Mouse (Mus musculus) ES-E14 (cell line): Measurements from ENCODE around the gene Srcin1. TPM values are rescaled to one million over a fixed set of nuclear protein-coding genes. Genes with fewer than 3 reads are reported as not detected.

Experiments used
- DNase-seq: peaks from one replicate; pipeline ENCODE4 v3.0.0-alpha.2; 2013; ENCODE audit warnings: low read depth, low spot score
- H3K27ac ChIP-seq: 2 replicates; pipeline ENCODE4 v1.5.1; 2012; ENCODE audit warnings: low read depth, mild to moderate bottlenecking, low read length, moderate library complexity, mixed read lengths; ENCODE audit not compliant: poor library complexity, insufficient read depth, severe bottlenecking
- H3K36me3 ChIP-seq: 2 replicates; pipeline ENCODE4 v1.6.1; 2012; ENCODE audit warnings: mild to moderate bottlenecking, low read length, moderate library complexity, mixed read lengths; ENCODE audit not compliant: control insufficient read depth, poor library complexity, insufficient read depth, severe bottlenecking
- H3K4me1 ChIP-seq, 2 experiments: fragments of 150-350 bp in 1 of 2; sonication (generic) in 1 of 2; 2 replicates each; pipeline ENCODE4 v1.6.1; 2012; ENCODE audit warnings: low read length in 2 of 2, mild to moderate bottlenecking in 1 of 2, mixed read lengths in 1 of 2; ENCODE audit not compliant: control insufficient read depth in 2 of 2, insufficient read depth in 2 of 2, poor library complexity in 1 of 2
- H3K4me3 ChIP-seq, 2 experiments: fragments of 150-350 bp in 1 of 2; sonication (generic) in 1 of 2; 2 replicates each; pipeline ENCODE4 v1.5.1; 2012; ENCODE audit warnings: low read length in 2 of 2, low read depth in 1 of 2, mild to moderate bottlenecking in 1 of 2, mixed read lengths in 1 of 2; ENCODE audit not compliant: insufficient read depth in 1 of 2, poor library complexity in 1 of 2, severe bottlenecking in 1 of 2
- H3K9ac ChIP-seq: 2 replicates; pipeline ENCODE4 v1.6.1; 2012; ENCODE audit warnings: low read depth, mild to moderate bottlenecking, low read length, mixed read lengths; ENCODE audit not compliant: poor library complexity, insufficient read depth, severe bottlenecking
- H3K9me3 ChIP-seq: fragments of 150-350 bp; sonication (generic); 2 replicates; pipeline ENCODE4 v1.6.1; 2012; ENCODE audit warnings: low read depth, mild to moderate bottlenecking, low read length; ENCODE audit not compliant: control insufficient read depth, insufficient read depth
- CHD2 ChIP-seq: IDR thresholded peaks from 2 replicates; pipeline ENCODE4 v1.6.1; 2014; ENCODE audit warnings: mild to moderate bottlenecking, low read depth, low read length, inconsistent platforms
- HCFC1 ChIP-seq: IDR thresholded peaks from 2 replicates; pipeline ENCODE4 v1.6.1; 2012; ENCODE audit warnings: low read length, inconsistent platforms, borderline replicate concordance; ENCODE audit not compliant: insufficient read depth
- MAFK ChIP-seq: IDR thresholded peaks from 2 replicates; pipeline ENCODE4 v1.6.1; 2014; ENCODE audit warnings: mild to moderate bottlenecking, low read depth, low read length, inconsistent platforms; ENCODE audit not compliant: insufficient read depth
- ZC3H11A ChIP-seq: IDR thresholded peaks from 2 replicates; pipeline ENCODE4 v1.6.1; 2012; ENCODE audit warnings: low read depth, mild to moderate bottlenecking, inconsistent platforms, low read length, borderline replicate concordance
- ZNF384 ChIP-seq: IDR thresholded peaks from 2 replicates; pipeline ENCODE4 v1.6.1; 2012; ENCODE audit warnings: low read depth, low read length, inconsistent platforms
- in situ Hi-C, 2 experiments: fragments of 600-800 bp; cut with MboI; formaldehyde crosslinking; loops; one replicate each; pipeline ENCODE4 v1.15.1; 2025; ENCODE audit warnings: low sequenced_read_pairs in 2 of 2, inconsistent platforms in 1 of 2; ENCODE audit not compliant: unreplicated experiment in 2 of 2
- total RNA-seq: library from RNA; depleted of rRNA; stranded (reverse); fragments of 300-350 nt; gene quantifications from 2 replicates; pipeline ENCODE4 v1.2.3, GENCODE M21; 2012

Srcin1 gene
- total RNA-seq, 1 experiment = 2.4 TPM

DNA sequence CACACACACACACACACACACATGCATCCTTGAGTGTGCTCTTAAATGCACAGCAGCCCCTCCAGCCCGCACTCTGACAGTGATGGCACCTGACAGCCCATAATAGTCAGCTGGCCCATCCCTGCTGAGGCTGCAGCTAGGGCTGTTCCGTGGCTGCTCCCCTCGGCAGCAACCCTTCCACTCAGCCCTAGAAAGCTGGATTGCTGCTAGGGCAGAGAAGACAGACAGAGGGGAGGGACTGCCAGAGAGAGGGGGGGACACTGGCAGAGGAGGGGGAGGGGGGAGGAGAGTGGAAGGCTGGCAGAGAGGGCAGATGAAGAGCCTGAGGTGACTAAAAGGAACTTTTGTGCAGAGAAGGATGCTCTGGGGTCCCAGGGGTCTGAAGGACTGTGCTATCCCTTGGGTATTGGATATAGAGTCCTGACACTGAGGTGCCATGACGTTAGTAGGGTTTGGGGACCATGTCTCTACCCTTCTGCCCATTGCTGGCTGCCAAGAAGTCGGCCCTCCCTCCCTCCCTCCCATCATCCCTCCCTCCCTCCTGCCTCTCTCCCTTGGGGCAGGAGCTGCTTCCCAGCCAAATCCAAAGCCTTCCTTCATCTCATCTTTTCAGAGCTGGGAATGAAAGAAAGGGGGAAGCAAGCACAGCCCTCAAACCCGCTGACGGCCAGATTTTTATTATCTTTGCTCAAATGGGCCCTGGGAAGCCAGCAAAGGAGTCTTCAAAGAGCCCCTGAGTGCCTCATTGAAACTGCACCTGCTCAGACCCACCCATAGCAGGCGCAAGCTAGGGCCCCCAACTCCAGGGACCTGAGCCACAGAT lies 4.5 kb downstream of the Srcin1 start:
- in situ Hi-C loops = no loop called here
- TF ChIP-seq ZNF384 (no peak), CHD2 (no peak), MAFK (no peak), HCFC1 (no peak), ZC3H11A (no peak)
- H3K27ac ChIP-seq = no peak overlapping the region
- no peaks in the 10 kb centered on the region for H3K36me3 ChIP-seq
- no peak for DNase-seq
- no peak overlapping the region for H3K9ac ChIP-seq
- no peak overlapping the region for H3K4me3 ChIP-seq
- H3K4me1 ChIP-seq = peaks cover 10 to 48% of the 10 kb centered on the region in 2 experiments; a peak in 3 of 4 replicates
- no peaks in the 10 kb centered on the region for H3K9me3 ChIP-seq

- H3K4me3 ChIP-seq = peak overlapping the region in 1 of 2 experiments; percentile 50; a peak in 1 of 4 replicates
- peaks cover 10 to 47% of the 10 kb centered on the region in 2 experiments; a peak in 3 of 4 replicates for H3K4me1 ChIP-seq
- H3K27ac ChIP-seq = no peak overlapping the region
These were observed 5.4 kb downstream of the Srcin1 start for GRCm38 (mm10) chr11:97570493-97571137.

GRCm38 (mm10) chr11:97569806-97570205 lies 6.2 kb downstream of the Srcin1 start:
- H3K4me3 ChIP-seq = peak overlapping the region in 1 of 2 experiments; percentile 50; a peak in 1 of 4 replicates
- TF ChIP-seq MAFK = no peak
- TF ChIP-seq ZNF384 = no peak
- TF ChIP-seq CHD2 = no peak
- no peak for TF ChIP-seq HCFC1
- no peak for TF ChIP-seq ZC3H11A
- H3K27ac ChIP-seq = no peak overlapping the region
- H3K4me1 ChIP-seq = peaks cover 10 to 50% of the 10 kb centered on the region in 2 experiments; a peak in 3 of 4 replicates
- no peak overlapping the region for H3K9ac ChIP-seq
- H3K36me3 ChIP-seq = no peaks in the 10 kb centered on the region
- H3K9me3 ChIP-seq = no peaks in the 10 kb centered on the region
- DNase-seq = no peak
- in situ Hi-C loops = no loop called here

More at GRCm38 (mm10) chr11:97570493-97571137, 5.4 kb downstream of the Srcin1 start:
- DNase-seq = peak; percentile 92
- H3K9me3 ChIP-seq = no peaks in the 10 kb centered on the region
- TF ChIP-seq ZC3H11A (no peak), ZNF384 (no peak), MAFK (no peak), CHD2 (no peak), HCFC1 (no peak)
- H3K9ac ChIP-seq = no peak overlapping the region
- in situ Hi-C loops = no loop called here
- H3K36me3 ChIP-seq = no peaks in the 10 kb centered on the region

DNA sequence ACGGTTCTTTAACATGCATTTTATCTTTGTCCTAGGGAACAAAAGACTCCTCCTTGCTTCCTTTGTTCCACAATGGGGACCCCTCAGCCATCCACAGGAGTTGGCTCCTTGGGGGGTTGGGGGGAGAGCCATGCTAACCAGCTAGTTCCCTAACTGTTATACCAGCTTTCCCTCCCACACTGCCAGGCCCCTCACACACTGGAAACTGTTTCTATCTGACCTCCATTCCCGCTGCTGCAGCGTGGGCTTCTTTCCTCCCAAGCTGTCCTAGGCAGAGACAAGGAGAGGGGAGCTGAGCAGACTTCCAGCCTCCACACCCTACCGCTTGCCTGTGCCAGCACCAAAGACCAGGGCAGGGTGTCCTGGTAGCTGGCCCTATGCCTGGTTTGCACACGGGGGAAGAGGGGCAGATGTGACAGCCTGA lies 6.7 kb downstream of the Srcin1 start:
- no peak for DNase-seq
- H3K4me1 ChIP-seq = peaks cover 10 to 50% of the 10 kb centered on the region in 2 experiments; a peak in 3 of 4 replicates
- TF ChIP-seq ZC3H11A (no peak), CHD2 (no peak)
- H3K9me3 ChIP-seq = no peaks in the 10 kb centered on the region
- H3K27ac ChIP-seq = 0 out of 2 replicates have a peak overlapping the region, but pooled peaks have one; percentile 4
- H3K36me3 ChIP-seq = no peaks in the 10 kb centered on the region
- no peak overlapping the region for H3K4me3 ChIP-seq
- in situ Hi-C loops = no loop called here
- H3K9ac ChIP-seq = no peak overlapping the region; the same call in 1 of the 2 replicates
